8 mouse cellular contexts compared by ENCODE assay signal in genomic region chr6:124492842-124493561, GRCm38 (mm10). TPM values are rescaled to one million over a fixed set of nuclear protein-coding genes. Genes with fewer than 3 reads are reported as not detected.
DNase-seq lines count a peak whose midpoint lies in the region; ATAC-seq and TF ChIP-seq lines count a peak whose summit lies in the region.

Gene C1rl, plus strand, starts transcription at chr6:124493113.

- peak; percentile 64 for TF ChIP-seq CTCF in bone marrow, adult 2 months (IDR thresholded peaks at IDR 0.05; ENCODE audit: control insufficient read depth, insufficient read depth, low read length)

- H3K4me3 ChIP-seq in bone marrow, adult 2 months (replicated peaks; ENCODE audit: control insufficient read depth, low read depth, low read length), result peak within 1 kb of the TSS; percentile 63
- no peak within 1 kb of the TSS for H3K4me3 ChIP-seq in embryonic facial prominence, embryonic 15.5 days (replicated peaks)
- H3K4me3 ChIP-seq in limb, embryonic 14.5 days (replicated peaks; ENCODE audit: low read length), result no peak within 1 kb of the TSS
- H3K4me3 ChIP-seq in midbrain, embryonic 15.5 days, result no peak within 1 kb of the TSS

- no peaks in the 10 kb centered on the region; the same call in 1 of the 2 replicates for H3K4me1 ChIP-seq in bone marrow, adult 2 months (ENCODE audit: control insufficient read depth, insufficient read depth, low read length)
- H3K4me1 ChIP-seq in embryonic facial prominence, embryonic 15.5 days, result peaks cover 7% of the 10 kb centered on the region; the same call in 1 of the 2 replicates
- H3K4me1 ChIP-seq in limb, embryonic 14.5 days (ENCODE audit: control insufficient read depth, insufficient read depth, low read length), result 0 out of 2 replicates have a peak, but pooled peaks cover 5% of the 10 kb centered on the region
- no peaks in the 10 kb centered on the region for H3K4me1 ChIP-seq in midbrain, embryonic 15.5 days

- no peak within 1 kb of the TSS for H3K9ac ChIP-seq in embryonic facial prominence, embryonic 15.5 days
- no peak within 1 kb of the TSS for H3K9ac ChIP-seq in limb, embryonic 14.5 days (ENCODE audit: low read depth, low read length, severe bottlenecking)
- H3K9ac ChIP-seq in midbrain, embryonic 15.5 days, result no peak within 1 kb of the TSS

- H3K27ac ChIP-seq in bone marrow, adult 2 months (ENCODE audit: control insufficient read depth, insufficient read depth, low read depth, low read length, poor library complexity), result peak within 1 kb of the TSS; percentile 74
- H3K27ac ChIP-seq in embryonic facial prominence, embryonic 15.5 days (replicated peaks), result no peak within 1 kb of the TSS
- no peak within 1 kb of the TSS for H3K27ac ChIP-seq in limb, embryonic 14.5 days (replicated peaks; ENCODE audit: low read depth, low read length)
- no peak within 1 kb of the TSS for H3K27ac ChIP-seq in midbrain, embryonic 15.5 days

- ATAC-seq in embryonic facial prominence, embryonic 15.5 days (ENCODE audit: insufficient number of reproducible peaks, low FRiP score, low TSS enrichment, low read depth), result peak; percentile 81
- ATAC-seq in limb, embryonic 14.5 days (ENCODE audit: low FRiP score, low read depth), result peak; percentile 87
- peak; percentile 66 for ATAC-seq in midbrain, embryonic 15.5 days (replicated peaks)

- H3K27me3 ChIP-seq in embryonic facial prominence, embryonic 15.5 days, result no peaks in the 10 kb centered on the region
- H3K27me3 ChIP-seq in limb, embryonic 14.5 days (ENCODE audit: control insufficient read depth, insufficient read depth, low read length), result no peaks in the 10 kb centered on the region
- no peaks in the 10 kb centered on the region for H3K27me3 ChIP-seq in midbrain, embryonic 15.5 days (replicated peaks)

- no peaks in the 10 kb centered on the region for H3K9me3 ChIP-seq in embryonic facial prominence, embryonic 15.5 days (replicated peaks)
- H3K9me3 ChIP-seq in limb, embryonic 14.5 days (ENCODE audit: control insufficient read depth, low read length), result no peaks in the 10 kb centered on the region
- H3K9me3 ChIP-seq in midbrain, embryonic 15.5 days, result no peaks in the 10 kb centered on the region

- no peak for TF ChIP-seq POLR2A in bone marrow, adult 2 months (IDR thresholded peaks at IDR 0.05; ENCODE audit: borderline replicate concordance, control insufficient read depth, low read depth, low read length)
- no peak for TF ChIP-seq POLR2A in limb, embryonic 14.5 days (IDR thresholded peaks at IDR 0.05; ENCODE audit: borderline replicate concordance, extremely low read depth, insufficient read depth, insufficient read length)

- peak; percentile 92 for DNase-seq in 416B (ENCODE audit: low read depth)
- peak; percentile 91 to 92 for DNase-seq in heart, adult 9 months (ENCODE audit: low spot score in 2 of 2)
- peak; percentile 93 to 94 for DNase-seq in kidney, adult 8-10 months
- DNase-seq in limb, embryonic 14.5 days (ENCODE audit: low spot score), result peak; percentile 78
- peak; percentile 27 to 68 for DNase-seq in spleen, adult 18-20 months

- H3K36me3 ChIP-seq in embryonic facial prominence, embryonic 15.5 days, result no peaks in the 10 kb centered on the region
- no peaks in the 10 kb centered on the region for H3K36me3 ChIP-seq in limb, embryonic 14.5 days (ENCODE audit: control insufficient read depth, insufficient read depth, low read length)
- H3K36me3 ChIP-seq in midbrain, embryonic 15.5 days (replicated peaks), result no peaks in the 10 kb centered on the region

- no peak within 1 kb of the TSS for H3K4me2 ChIP-seq in embryonic facial prominence, embryonic 15.5 days (replicated peaks)
- no peak within 1 kb of the TSS for H3K4me2 ChIP-seq in limb, embryonic 14.5 days (replicated peaks; ENCODE audit: low read depth, low read length, severe bottlenecking)
- no peak within 1 kb of the TSS for H3K4me2 ChIP-seq in midbrain, embryonic 15.5 days

- WGBS in bone marrow, adult 2 months, result 4% methylated on average over 4 of the region's 4 CpGs
- WGBS in embryonic facial prominence, embryonic 15.5 days, result 25% methylated on average over 4 of the region's 4 CpGs
- 48% methylated on average over 4 of the region's 4 CpGs for WGBS in limb, embryonic 14.5 days
- WGBS in midbrain, embryonic 15.5 days, result 44% methylated on average over 4 of the region's 4 CpGs

RNA-seq across cellular contexts. Expression of gene C1rl, which starts in this region (rescaled TPM):
- 2.4 and 8.5 TPM in 2 replicates for polyA plus RNA-seq in bone marrow, adult 2 months (2011; ENCODE audit: insufficient read depth, insufficient read length, low replicate concordance, missing spikeins)
- polyA plus RNA-seq in embryonic facial prominence, embryonic 15.5 days (2015; fragmentation: Nextera tagmentation; extraction: Ambion mirVana), result 0.47 and 0.67 TPM in 2 replicates
- 0.47 and 0.64 TPM in 2 replicates for polyA plus RNA-seq in limb, embryonic 14.5 days (2012; rRNA removed)
- 0.81 and 0.83 TPM in 2 replicates for polyA plus RNA-seq in limb, embryonic 14.5 days (2014; fragmentation: Nextera tagmentation; extraction: Ambion mirVana)
- 0.23 and 0.30 TPM in 2 replicates for polyA plus RNA-seq in midbrain, embryonic 15.5 days (2015; fragmentation: Nextera tagmentation; extraction: Ambion mirVana)

Comparison
In these comparisons a context has a peak if more than half of its experiments do, and no peak if none do; other contexts are left out.
1. Peak in ATAC-seq in embryonic facial prominence, embryonic 15.5 days; RNA of the gene not detected or under 1 TPM.
2. Peak in DNase-seq and ATAC-seq in limb, embryonic 14.5 days; RNA of the gene not detected or under 1 TPM.
3. Peak in ATAC-seq in midbrain, embryonic 15.5 days; RNA of the gene not detected or under 1 TPM.